Mouse (Mus musculus): Measurements from ENCODE around the gene Lipa. TPM values are rescaled to one million over a fixed set of nuclear protein-coding genes. Genes with fewer than 3 reads are reported as not detected.

Gene Lipa
- polyA plus RNA-seq, 1 experiment, result 30.2 TPM

- Histone ChIP-seq H3K27me3 (ENCODE audit: control insufficient read depth, insufficient read depth, low read length) (no peaks in the 10 kb centered on the region), H3K4me1 (ENCODE audit: control insufficient read depth, insufficient read depth, insufficient read length) (peaks cover 5% of the 10 kb centered on the region), H3K36me3 (ENCODE audit: control insufficient read depth, insufficient read depth, low read length) (0 out of 2 replicates have a peak, but pooled peaks cover 1% of the 10 kb centered on the region), H3K4me3 (ENCODE audit: extremely low read depth, insufficient read depth, insufficient read length) (no peak overlapping the region), H3K27ac (ENCODE audit: insufficient read depth, low read length) (no peak overlapping the region)
- WGBS, result 92% methylated on average over 12 of the region's 12 CpGs
- DNase-seq (ENCODE audit: low read depth in 1 of 2, low spot score in 2 of 2), result no peak
- TF ChIP-seq POLR2A (IDR thresholded peaks at IDR 0.05; ENCODE audit: low read depth, low read length), result no peak
- no peak for TF ChIP-seq CTCF (IDR thresholded peaks at IDR 0.05; ENCODE audit: extremely low read depth, insufficient read depth, insufficient read length, insufficient replicate concordance)
Observed at GRCm38 (mm10) chr19:34523106-34523725, 4.1 kb downstream of the Lipa start.

GRCm38 (mm10) chr19:34521978-34522377, 5.3 kb downstream of the Lipa start:
- DNase-seq (ENCODE audit: low read depth in 1 of 2, low spot score in 2 of 2), result no peak
- no peak for TF ChIP-seq POLR2A (IDR thresholded peaks at IDR 0.05; ENCODE audit: low read depth, low read length)
- no peak for TF ChIP-seq CTCF (IDR thresholded peaks at IDR 0.05; ENCODE audit: extremely low read depth, insufficient read depth, insufficient read length, insufficient replicate concordance)
- peaks cover 5% of the 10 kb centered on the region for H3K4me1 ChIP-seq (ENCODE audit: control insufficient read depth, insufficient read depth, insufficient read length)
- no peaks in the 10 kb centered on the region for H3K27me3 ChIP-seq (ENCODE audit: control insufficient read depth, insufficient read depth, low read length)
- WGBS, result 67% methylated on average over 1 of the region's 1 CpGs
- no peak overlapping the region for H3K27ac ChIP-seq (ENCODE audit: insufficient read depth, low read length)
- no peak overlapping the region for H3K4me3 ChIP-seq (ENCODE audit: extremely low read depth, insufficient read depth, insufficient read length)
- peaks cover 1% of the 10 kb centered on the region; the same call in 1 of the 2 replicates for H3K36me3 ChIP-seq (ENCODE audit: control insufficient read depth, insufficient read depth, low read length)

GRCm38 (mm10) chr19:34521361-34521760, 5.9 kb downstream of the Lipa start:
- 33% methylated on average over 2 of the region's 2 CpGs for WGBS
- H3K36me3 ChIP-seq (ENCODE audit: control insufficient read depth, insufficient read depth, low read length), result peaks cover 1% of the 10 kb centered on the region; the same call in 1 of the 2 replicates
- no peaks in the 10 kb centered on the region for H3K27me3 ChIP-seq (ENCODE audit: control insufficient read depth, insufficient read depth, low read length)
- DNase-seq (ENCODE audit: low read depth in 1 of 2, low spot score in 2 of 2), result no peak
- H3K4me1 ChIP-seq (ENCODE audit: control insufficient read depth, insufficient read depth, insufficient read length), result peaks cover 5% of the 10 kb centered on the region
- H3K27ac ChIP-seq (ENCODE audit: insufficient read depth, low read length), result no peak overlapping the region
- TF ChIP-seq POLR2A (IDR thresholded peaks at IDR 0.05; ENCODE audit: low read depth, low read length) (no peak), CTCF (IDR thresholded peaks at IDR 0.05; ENCODE audit: extremely low read depth, insufficient read depth, insufficient read length, insufficient replicate concordance) (no peak)
- no peak overlapping the region for H3K4me3 ChIP-seq (ENCODE audit: extremely low read depth, insufficient read depth, insufficient read length)

GRCm38 (mm10) chr19:34520051-34520450, 7.2 kb downstream of the Lipa start:
- H3K4me1 ChIP-seq (ENCODE audit: control insufficient read depth, insufficient read depth, insufficient read length), result peaks cover 10% of the 10 kb centered on the region
- peaks cover 1% of the 10 kb centered on the region; the same call in 1 of the 2 replicates for H3K36me3 ChIP-seq (ENCODE audit: control insufficient read depth, insufficient read depth, low read length)
- 87% methylated on average over 4 of the region's 4 CpGs for WGBS

GRCm38 (mm10) chr19:34519646-34520045, 7.6 kb downstream of the Lipa start:
- Histone ChIP-seq H3K27me3 (ENCODE audit: control insufficient read depth, insufficient read depth, low read length) (no peaks in the 10 kb centered on the region), H3K4me3 (ENCODE audit: extremely low read depth, insufficient read depth, insufficient read length) (no peak overlapping the region), H3K27ac (ENCODE audit: insufficient read depth, low read length) (no peak overlapping the region), H3K36me3 (ENCODE audit: control insufficient read depth, insufficient read depth, low read length) (peaks cover 1% of the 10 kb centered on the region; the same call in 1 of the 2 replicates), H3K4me1 (ENCODE audit: control insufficient read depth, insufficient read depth, insufficient read length) (peaks cover 10% of the 10 kb centered on the region)
- no peak for TF ChIP-seq POLR2A (IDR thresholded peaks at IDR 0.05; ENCODE audit: low read depth, low read length)
- TF ChIP-seq CTCF (IDR thresholded peaks at IDR 0.05; ENCODE audit: extremely low read depth, insufficient read depth, insufficient read length, insufficient replicate concordance), result no peak
- 80% methylated on average over 3 of the region's 3 CpGs for WGBS
- DNase-seq (ENCODE audit: low read depth in 1 of 2, low spot score in 2 of 2), result no peak

More at GRCm38 (mm10) chr19:34520051-34520450, 7.2 kb downstream of the Lipa start:
- Histone ChIP-seq H3K27ac (ENCODE audit: insufficient read depth, low read length) (no peak overlapping the region), H3K4me3 (ENCODE audit: extremely low read depth, insufficient read depth, insufficient read length) (no peak overlapping the region), H3K27me3 (ENCODE audit: control insufficient read depth, insufficient read depth, low read length) (no peaks in the 10 kb centered on the region)
- TF ChIP-seq CTCF (IDR thresholded peaks at IDR 0.05; ENCODE audit: extremely low read depth, insufficient read depth, insufficient read length, insufficient replicate concordance) (no peak), POLR2A (IDR thresholded peaks at IDR 0.05; ENCODE audit: low read depth, low read length) (no peak)
- no peak for DNase-seq (ENCODE audit: low read depth in 1 of 2, low spot score in 2 of 2)

- H3K4me3 ChIP-seq (ENCODE audit: extremely low read depth, insufficient read depth, insufficient read length), result no peak overlapping the region
- 87% methylated on average over 3 of the region's 3 CpGs for WGBS
- TF ChIP-seq POLR2A (IDR thresholded peaks at IDR 0.05; ENCODE audit: low read depth, low read length) (no peak), CTCF (IDR thresholded peaks at IDR 0.05; ENCODE audit: extremely low read depth, insufficient read depth, insufficient read length, insufficient replicate concordance) (no peak)
- no peak for DNase-seq (ENCODE audit: low read depth in 1 of 2, low spot score in 2 of 2)
- H3K4me1 ChIP-seq (ENCODE audit: control insufficient read depth, insufficient read depth, insufficient read length), result peaks cover 10% of the 10 kb centered on the region
- no peaks in the 10 kb centered on the region for H3K27me3 ChIP-seq (ENCODE audit: control insufficient read depth, insufficient read depth, low read length)
- H3K27ac ChIP-seq (ENCODE audit: insufficient read depth, low read length), result no peak overlapping the region
- H3K36me3 ChIP-seq (ENCODE audit: control insufficient read depth, insufficient read depth, low read length), result peaks cover 4% of the 10 kb centered on the region; the same call in 1 of the 2 replicates
Observed at GRCm38 (mm10) chr19:34518786-34519185, 8.5 kb downstream of the Lipa start.
